Mouse (Mus musculus): ENCODE measurements around the gene Trim25. TPM values are rescaled to one million over a fixed set of nuclear protein-coding genes. Genes with fewer than 3 reads are reported as not detected.

Gene Trim25
- total RNA-seq, 2 experiments from 2014 or later: 7.7 to 8.5 TPM

DNA sequence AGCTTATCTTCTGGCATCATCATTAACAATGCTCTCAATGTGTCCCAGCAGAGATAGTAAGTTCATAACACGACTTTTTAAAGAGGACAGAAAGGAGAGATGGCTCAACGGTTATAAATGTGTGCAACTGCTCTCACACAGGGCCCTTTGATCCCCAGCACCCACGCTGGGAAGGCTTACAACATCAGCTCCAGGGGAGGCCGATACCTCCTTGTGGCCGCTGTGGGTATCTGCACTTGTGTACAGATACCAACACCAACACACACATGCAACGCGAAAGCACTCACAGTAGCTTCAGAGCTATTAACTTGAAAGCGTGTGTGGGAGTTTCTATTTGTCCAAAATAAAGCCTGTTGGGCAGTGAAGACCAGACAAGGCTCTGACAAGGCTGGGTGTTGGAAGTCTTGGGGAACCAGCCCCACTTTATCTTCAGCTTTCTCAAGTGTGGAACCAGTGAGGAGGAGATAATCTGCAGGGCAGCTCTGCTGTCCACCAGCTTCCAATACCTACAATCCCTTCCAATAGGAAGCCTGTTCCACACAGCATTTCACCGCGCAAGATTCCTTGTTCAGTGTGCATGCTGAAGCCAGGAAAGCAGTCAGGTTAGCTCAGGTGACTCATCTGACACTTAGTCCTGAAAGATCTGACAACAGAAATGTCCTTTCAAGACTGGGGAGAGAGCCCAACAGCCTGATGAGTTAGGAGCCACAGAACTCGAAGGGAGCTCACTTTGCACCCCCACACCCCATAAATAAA, 59.5 kb downstream of the Trim25 start:
- DNase-seq: no peak
- intact Hi-C loops (cut with DNase I): no loop called here

DNA sequence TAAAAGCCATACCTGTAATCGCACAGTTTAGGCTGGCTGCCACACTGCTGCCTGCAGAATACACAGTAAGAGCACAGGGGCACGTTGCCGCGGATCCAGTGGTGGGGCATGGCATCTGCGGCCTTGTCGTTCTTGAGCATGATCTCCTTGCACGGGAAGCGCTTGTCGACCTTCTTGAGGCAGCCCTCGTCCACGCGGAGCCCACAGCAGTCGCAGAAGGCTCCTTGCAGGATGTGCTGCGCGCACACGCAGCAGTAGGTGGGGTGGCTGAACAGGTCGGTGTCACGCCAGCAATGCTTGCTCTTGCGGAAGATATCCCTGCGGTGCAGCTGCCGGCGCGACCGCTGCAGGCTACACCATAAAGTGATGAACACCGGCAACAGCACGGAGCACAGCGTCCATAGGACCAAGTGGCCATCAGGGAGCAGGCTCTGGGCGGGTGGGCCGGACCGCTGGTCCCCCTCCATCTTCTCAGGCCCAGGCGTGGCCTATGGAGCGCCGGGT, 60.8 kb downstream of the Trim25 start:
- intact Hi-C loops (cut with DNase I): no loop called here
- no peak for DNase-seq

DNA sequence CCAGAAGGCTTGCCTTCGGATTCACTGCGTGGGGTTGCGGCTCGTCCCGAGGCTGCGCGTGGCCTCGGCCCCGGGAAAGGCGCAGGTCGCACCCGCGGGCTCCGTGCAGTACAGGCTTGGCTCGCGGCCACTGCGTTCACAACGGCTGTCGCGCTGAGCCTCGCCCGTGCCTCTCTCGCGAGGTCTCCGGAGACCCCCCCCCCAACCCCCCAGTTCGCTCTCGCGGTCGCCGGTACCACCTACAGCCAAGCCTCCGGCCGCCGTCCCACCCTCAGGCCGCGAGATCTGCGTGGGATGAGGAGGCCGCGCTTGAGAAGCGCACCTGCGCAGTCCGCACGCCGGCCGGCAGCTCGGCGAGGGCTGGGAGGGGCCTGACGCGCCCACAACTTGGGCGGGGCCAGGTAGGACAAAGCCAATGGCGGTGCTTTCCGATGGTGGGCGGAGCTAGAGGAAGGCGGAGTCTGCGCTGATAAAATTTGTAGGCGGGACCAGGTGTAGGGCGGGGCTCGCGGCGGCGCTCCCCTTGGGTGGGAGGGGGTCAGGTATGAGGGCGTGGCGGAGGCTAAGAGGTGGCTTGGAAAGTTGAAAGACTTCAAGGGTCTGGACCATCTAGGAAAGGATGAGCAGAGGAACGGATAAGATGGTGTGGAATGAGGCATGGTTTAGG, 61.4 kb downstream of the Trim25 start:
- intact Hi-C loops (cut with DNase I): no loop called here
- peak; percentile 79 to 81 for DNase-seq

DNA sequence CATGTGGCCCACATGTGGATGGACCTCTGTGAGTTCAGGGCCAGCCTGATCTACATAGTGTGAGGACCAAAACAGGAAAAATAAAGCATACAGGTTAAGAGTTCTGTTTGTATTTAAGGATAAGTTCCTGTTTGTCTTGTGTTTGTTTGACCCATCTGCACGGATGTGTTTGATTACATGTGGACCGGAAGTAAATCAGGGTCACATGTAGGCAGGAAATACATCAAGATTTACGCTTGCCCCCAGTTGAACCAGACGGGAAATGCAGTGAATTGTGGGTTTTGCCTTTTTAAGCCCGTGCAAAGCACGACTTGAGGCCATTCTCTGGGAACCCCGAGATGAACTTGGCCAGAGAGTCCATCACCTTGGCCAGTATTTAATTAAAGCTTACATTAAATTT, 62.2 kb downstream of the Trim25 start:
- no peak for DNase-seq
- intact Hi-C loops (cut with DNase I): no loop called here

DNA sequence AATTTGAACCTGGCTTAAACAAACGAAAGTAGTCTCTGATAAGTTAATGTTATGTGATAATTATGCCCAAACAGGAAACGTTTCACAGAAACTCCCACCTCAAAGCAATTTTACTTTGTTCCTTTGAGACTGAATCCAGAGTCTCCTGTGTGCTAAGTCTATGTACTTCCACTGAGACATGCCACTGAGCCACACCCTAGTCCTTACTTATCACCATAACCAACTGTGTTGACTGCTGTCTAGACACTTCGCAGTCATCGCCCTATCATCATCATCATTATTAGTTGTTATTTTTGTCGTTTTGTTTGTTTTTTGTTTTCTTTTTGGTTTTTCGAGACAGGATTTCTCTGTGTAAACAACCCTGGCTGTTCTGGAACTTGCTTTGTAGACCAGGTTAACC, 65.1 kb downstream of the Trim25 start:
- intact Hi-C loops (cut with DNase I): no loop called here

DNA sequence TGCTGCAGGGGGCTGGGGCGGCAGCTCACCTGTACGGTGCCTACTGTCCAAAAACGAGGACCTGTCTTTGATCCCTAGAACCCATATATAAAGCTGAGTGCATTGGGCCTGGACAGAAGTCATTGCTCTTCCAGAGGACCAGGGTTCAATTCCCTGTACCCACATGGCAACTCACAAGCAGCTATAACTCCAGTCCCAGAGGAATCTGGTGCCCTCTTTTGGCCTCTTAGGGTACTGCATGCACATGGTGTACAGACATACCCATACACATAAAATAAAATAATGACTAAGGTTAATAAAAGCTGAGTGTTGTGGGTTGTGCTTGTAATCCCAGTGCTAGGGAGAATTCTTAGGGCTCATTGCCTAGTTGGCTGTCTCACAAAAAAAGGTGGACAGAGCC, 66.1 kb downstream of the Trim25 start:
- DNase-seq: no peak
- intact Hi-C loops (cut with DNase I): no loop called here

More for the DNA sequence above, 65.1 kb downstream of the Trim25 start:
- DNase-seq: no peak

DNA sequence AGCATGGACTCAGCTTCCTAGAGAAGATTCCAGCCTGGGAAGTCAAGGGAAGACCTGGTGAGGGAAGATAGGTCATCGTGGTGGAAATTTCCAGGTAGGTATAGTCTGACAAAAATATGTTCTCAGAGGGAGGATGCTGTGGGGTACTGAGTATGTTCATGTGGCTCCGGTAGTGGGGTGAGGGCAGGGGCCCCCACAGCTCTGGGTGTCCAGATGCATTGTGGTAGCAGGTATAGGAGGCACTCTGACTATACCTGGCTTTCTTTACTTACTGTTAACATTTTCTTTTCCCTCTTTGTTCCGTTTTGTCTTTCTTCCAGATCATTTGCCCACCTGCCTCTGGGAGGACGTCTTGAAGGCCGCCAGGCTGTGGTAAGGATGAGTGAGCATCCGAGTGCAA, 67.0 kb downstream of the Trim25 start:
- DNase-seq: no peak
- intact Hi-C loops (cut with DNase I): no loop called here

DNA sequence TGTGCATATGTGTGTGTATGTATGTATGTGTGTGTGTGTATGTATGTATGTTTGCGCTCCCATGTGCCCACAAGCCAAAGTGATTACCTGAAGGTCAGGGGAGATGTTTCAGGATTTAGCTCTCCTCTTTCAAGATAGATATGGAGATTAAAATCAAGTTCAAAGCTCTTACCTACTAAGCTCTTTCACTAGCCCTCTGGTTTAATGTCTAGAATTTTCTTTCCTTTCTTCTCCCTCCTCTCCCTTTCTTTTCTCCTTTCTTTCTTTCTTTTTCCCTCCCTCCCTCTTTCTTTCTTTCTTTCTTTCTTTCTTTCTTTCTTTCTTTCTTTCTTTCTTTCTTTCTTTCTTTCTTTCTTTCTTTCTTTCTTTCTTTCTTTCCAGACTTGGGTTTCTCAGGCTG, 67.6 kb downstream of the Trim25 start, which contains the start of gene Dgke:
TSS of gene Dgke (minus strand) at position 101 of the 400 bp plus-strand sequence.
- DNase-seq: no peak
- intact Hi-C loops (cut with DNase I): no loop called here

DNA sequence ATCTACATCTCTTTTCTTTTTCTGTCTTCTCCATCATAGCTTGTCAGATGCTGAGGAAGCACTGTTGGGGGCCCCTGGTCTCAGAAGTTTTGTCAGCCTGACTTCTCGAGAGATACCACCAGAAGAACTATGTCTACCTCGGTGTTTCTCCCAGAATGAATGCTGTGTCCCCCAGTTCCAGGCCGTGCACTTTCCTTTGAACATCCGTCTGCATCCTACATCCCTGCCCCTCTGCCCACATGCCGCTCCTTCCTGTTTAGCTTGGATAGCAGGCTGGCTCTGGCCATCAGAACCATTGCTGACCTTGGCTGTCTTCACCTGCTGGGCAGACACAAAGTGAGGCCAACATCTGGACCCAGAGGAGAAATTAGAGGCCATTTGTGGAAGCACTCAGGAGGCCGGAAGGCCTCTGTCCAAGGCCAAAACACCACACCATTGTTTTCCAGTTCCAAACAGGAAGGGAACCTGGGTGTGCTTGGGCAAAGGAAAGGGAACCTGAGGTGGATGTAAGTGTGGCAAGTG, 68.2 kb downstream of the Trim25 start:
- intact Hi-C loops (cut with DNase I): no loop called here
- DNase-seq: no peak

DNA sequence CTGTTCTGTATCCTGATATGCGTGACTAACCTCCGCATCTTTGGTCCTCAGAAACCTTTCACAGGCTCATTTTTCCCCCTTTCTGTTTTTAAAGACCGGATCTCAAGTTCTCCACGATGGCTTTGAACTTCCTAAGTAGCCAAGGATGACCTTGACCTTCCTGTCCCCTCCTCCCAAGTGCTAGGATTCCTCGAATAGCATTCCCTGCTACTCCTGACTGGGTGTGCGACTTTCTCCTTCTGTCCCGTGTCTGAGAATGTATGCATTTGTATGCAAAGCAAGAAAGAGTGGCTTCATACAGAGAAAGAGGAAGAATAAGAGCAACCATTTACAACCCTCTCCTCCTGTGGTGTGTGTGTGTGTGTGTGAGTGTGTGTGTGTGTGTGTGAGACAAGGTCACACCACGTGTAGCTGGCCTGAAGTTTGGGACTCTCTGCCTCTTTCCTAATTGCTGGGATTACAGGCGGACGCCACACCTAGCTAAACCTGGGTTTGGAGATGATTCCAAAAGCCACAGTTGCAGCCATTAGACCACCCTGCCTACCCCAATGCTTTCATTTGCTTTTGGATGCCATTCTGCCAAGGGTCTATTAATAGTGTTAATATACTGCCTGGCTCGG, 68.8 kb downstream of the Trim25 start:
- no peak for DNase-seq
- intact Hi-C loops (cut with DNase I): no loop called here

DNA sequence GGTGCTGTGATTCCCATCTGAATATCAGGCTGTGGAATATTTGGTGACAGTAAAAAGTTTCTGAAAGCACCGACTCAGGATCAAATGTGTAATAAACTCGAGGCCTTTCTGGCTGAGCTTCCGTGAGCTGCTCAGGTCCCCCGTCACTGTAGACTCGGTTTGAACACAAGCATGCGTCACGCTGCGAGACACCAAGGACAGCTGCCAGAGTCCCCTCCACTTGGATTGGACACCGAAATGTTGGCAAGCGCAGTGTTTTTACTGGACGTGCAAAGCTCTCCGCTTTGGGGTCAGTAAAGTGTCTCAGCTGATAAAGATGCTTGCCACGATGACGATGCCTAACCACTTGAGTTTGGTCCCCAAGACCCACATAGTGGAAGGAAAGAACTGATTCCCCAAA, 69.5 kb downstream of the Trim25 start:
- intact Hi-C loops (cut with DNase I): no loop called here
- no peak for DNase-seq

DNA sequence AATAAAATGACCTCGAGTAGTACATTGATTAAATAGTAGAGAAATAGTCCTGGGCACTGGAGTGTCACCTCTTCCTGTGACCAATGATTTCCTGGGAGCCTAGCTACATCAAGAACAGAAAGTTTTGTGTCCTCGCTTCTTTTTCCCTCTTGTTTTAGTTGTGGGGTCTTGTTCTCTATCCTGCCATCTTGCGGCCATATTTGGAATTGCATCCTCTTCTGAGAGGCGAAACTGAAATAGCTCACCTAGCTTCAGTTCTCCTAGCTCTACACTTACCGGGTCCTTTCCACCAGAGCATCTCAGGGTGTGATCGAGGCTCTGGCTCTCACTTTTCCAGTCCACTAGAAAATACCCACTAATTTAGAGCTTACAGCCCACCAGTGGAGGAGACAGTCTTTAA, 70.1 kb downstream of the Trim25 start:
- intact Hi-C loops (cut with DNase I): no loop called here
- no peak for DNase-seq

Other genes with a start within 250 kb of the Trim25 start
- 10 to 100 TPM; 57.0 to 75.1 TPM for gene Akap1, start 134.8 kb upstream of the Trim25 start, total RNA-seq (2021)
- gene Scpep1, start 43.9 kb upstream of the Trim25 start, total RNA-seq (2021): 1 to 10 TPM; 8.4 to 9.0 TPM
- gene Elobl, start 32.4 kb upstream of the Trim25 start, total RNA-seq (2021): not detected
- 1 to 10 TPM; 3.3 to 3.8 TPM for gene Coil, start 29.1 kb upstream of the Trim25 start, total RNA-seq (2021)
- gene Dgke, start 67.5 kb downstream of the Trim25 start, total RNA-seq (2021): 1 to 10 TPM; 2.6 to 3.1 TPM
- gene Gm525, start 74.5 kb downstream of the Trim25 start, total RNA-seq (2021): not detected